Mouse (Mus musculus): ENCODE measurements at regions not wholly inside any gene's neighbourhood (a gene's known extent, or its start where the extent isn't known, plus 50 kb on each side); places are given as distances from the start of the nearest gene placed in this dataset.

- no peak for DNase-seq (ENCODE audit: low spot score)
Observed at GRCm38 (mm10) chr5:75828332-75828731, 149.9 kb downstream of the Kdr start.

GRCm38 (mm10) chr5:75826283-75827098, 151.8 kb downstream of the Kdr start:
- no peak for DNase-seq (ENCODE audit: low spot score)

- no peak for DNase-seq (ENCODE audit: low spot score)
Observed at GRCm38 (mm10) chr5:75825576-75825975, 152.7 kb downstream of the Kdr start.

- no peak for DNase-seq (ENCODE audit: low spot score)
Observed at GRCm38 (mm10) chr5:75824660-75825059, 153.6 kb downstream of the Kdr start.

GRCm38 (mm10) chr5:75823646-75824045, 154.6 kb downstream of the Kdr start:
- DNase-seq (ENCODE audit: low spot score) = no peak

- no peak for DNase-seq (ENCODE audit: low spot score)
Observed at GRCm38 (mm10) chr5:75817396-75817795, 160.9 kb downstream of the Kdr start.

GRCm38 (mm10) chr5:75814393-75814984, 163.8 kb downstream of the Kdr start:
- no peak for DNase-seq (ENCODE audit: low spot score)

DNA sequence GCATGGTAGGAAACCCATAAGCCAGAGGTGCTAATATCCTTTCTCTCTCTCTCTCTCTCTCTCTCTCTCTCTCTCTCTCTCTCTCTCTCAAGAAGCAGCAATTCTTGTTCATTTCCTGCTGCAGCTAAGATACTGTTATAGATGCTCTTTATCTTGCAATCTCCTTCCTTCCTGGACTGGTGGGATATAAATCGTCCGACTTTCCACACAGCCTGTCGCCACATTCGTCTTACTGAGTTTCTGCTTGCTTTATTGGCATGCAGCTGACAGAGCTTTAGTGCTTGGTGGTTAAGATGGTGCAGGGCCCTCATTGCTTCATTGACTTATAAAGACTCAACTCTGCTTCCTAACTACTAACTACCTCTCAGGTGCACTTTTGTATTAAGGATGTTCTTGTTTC, 165.6 kb downstream of the Kdr start:
- no peak for DNase-seq (ENCODE audit: low spot score)

- DNase-seq (ENCODE audit: low spot score) = no peak
Observed at GRCm38 (mm10) chr5:75808551-75809332, 169.5 kb downstream of the Kdr start.

- DNase-seq (ENCODE audit: low spot score) = no peak
Observed at GRCm38 (mm10) chr5:75805011-75805410, 173.2 kb downstream of the Kdr start.

DNA sequence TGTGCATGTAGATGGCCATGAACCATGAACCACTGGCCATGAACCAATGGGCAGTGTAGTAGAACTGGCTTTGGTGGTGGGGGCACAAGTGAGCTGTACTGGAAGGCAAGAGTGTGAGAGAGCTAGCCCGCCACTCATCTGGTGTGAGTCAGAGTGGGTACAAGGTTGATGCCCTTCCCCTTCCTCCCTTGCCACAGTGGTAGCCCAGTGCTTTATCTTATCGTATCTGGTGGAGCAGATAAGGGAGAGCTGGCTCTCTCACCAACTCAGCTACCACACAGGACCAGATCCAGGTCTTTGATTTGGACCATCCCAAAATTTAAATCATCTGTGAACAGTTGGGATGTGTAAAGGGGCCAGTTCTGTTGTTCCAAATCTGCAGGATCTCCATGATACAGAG, 173.9 kb downstream of the Kdr start:
- DNase-seq (ENCODE audit: low spot score) = no peak

- no peak for DNase-seq (ENCODE audit: low spot score)
Observed at GRCm38 (mm10) chr5:75803012-75803411, 175.2 kb downstream of the Kdr start.

DNA sequence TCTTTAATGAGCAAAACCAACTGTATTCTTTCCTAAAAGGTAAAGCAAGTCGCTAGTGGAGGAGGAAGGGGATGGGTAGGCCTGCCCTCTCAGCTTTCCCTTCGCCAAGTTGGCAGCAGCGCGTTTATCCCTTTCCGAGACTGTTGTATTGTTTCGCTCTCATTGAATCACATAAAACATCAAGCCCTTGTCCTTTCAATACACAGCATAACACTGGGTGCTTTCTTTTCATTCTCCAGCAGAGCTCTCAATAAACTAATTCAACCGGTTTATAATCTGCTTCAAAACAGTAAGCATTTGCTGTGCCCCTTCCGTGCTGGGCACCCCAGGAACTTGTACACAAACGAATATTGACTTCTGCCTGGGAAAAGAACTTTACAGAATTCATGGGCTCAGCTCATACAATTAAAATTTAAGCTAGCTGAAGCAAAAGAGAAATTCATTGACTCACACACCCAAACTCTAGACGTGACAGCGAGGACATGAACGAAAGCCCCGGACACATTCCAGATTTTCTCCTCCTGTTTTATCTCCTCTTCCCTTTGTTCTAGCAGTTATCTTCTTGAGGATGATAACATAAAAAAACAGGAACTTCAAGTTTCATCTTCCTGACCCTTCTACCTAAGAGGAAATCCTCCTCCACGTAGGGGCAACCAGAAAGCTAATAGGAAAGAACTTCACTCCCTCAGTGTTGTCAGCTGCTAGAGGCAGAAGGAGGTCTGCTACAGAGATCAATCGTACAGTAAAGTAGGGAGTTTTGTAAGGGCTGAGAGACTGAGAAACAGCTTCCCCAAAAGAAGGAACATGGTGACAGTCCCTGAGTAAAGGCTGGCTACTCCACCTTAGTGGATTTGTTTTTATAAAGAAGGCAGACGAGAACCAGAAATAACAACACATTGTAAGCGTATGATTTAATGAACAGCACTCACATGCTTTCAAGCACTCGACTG, 177.9 kb downstream of the Kdr start:
- DNase-seq (ENCODE audit: low spot score) = no peak

DNA sequence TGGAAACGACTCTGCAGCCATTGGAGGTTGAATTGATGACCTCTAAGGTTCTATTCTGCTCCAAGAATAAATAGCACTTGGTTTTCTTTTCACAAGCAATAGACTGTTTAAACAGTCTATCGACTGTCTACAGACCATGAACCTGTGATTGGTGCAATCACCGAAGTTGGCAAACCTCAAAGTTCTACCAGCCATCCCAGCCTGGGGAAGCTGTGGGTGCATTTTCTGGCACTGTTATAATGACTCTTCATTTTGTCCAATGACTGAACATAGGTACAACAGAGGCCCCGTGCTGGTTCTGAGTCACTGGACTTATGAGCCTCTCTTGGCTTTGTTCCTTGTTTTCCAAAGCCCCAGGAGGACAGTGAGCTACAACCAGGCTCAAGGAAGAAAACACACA, 178.6 kb downstream of the Kdr start:
- no peak for DNase-seq (ENCODE audit: low spot score)

DNA sequence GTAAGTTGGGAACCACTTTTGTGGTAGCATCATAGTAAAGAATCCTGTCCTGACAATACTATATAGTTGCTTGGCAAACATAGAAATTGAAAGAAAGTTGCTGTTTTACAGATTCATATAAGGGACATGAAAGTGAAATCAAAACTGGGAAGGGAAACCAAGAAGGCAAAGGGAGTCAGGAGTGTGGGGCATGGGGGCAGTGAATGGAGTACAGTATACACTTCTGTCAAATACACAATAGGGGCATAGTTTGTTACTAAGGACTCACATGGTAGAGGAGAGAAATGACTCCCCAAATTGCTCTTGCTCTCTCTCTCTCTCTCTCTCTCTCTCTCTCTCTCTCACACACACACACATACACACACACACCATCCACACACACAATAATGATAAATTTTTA, 185.1 kb downstream of the Kdr start:
- DNase-seq (ENCODE audit: low spot score) = no peak

DNA sequence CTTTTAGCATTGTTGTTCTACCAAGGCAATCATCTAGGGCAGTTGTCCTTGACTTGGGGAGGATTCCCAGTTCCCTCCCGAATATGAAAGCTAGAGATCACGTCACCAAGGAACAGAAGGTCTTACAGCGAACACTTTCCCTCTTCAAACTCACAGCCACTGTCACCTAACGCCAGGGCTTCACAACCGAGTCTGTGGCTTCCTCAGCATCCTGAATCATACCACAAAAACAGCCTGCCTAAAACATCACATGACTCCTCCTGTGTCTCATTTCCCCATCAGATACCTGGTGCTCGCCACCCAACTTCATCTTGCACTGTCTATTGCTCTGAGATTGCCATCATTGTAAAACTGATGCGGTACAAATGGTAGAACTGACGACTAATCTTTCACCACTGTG, 186.5 kb downstream of the Kdr start:
- no peak for DNase-seq (ENCODE audit: low spot score)

GRCm38 (mm10) chr5:75788087-75788486, 190.2 kb downstream of the Kdr start:
- DNase-seq (ENCODE audit: low spot score) = no peak

GRCm38 (mm10) chr5:75786196-75786595, 192.1 kb downstream of the Kdr start:
- DNase-seq (ENCODE audit: low spot score) = no peak

DNA sequence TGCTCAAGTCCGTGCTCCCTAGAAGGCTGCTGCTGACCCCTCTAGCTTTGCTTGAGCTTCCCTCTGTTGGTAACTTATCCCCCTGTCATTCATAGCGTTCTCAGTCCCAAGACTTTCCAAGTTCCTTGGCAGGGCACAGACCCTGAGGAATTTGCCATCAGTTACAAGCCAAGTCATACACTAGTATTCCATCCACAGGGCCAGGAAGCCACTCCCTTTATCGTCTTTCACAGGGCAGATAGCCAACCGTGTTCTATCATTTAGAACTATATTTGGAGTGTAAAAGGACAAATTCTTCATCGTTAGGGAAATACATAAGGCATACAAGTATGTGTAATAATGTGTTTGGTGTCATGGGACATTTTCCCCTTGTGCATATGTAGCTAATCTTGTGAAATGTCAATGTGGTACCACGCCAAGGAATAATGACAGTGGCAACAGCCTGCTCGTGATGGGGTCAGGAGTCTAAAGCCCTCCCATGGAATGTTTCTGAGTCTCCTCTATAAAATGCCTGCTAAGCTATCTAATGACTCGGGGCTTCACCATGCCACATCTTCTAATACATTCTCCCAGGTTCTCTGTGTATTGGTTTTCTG, 193.2 kb downstream of the Kdr start:
- no peak for DNase-seq (ENCODE audit: low spot score)

DNA sequence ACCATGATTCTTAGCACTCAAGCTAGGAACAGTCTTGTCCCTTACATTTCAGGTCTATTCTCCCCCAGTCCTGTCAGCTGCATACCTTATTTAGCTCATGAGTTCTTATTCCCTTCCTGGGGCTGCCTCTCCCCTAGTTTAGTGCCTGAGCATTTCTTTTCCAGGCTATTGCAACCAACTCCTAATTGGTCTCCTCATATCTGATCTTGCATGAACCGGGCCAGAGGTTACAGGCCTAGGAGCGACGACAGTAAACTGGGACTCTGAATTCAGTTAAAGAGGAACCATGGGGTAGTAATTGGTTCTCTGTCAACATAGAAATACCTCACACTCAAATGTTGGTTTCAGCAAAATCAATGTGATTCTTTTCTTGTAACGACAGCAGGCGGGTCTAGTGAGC, 195.9 kb downstream of the Kit start:
- DNase-seq (ENCODE audit: low spot score) = no peak

- no peak for DNase-seq (ENCODE audit: low spot score)
Observed at GRCm38 (mm10) chr5:75767213-75767612, 192.5 kb downstream of the Kit start.

- no peak for DNase-seq (ENCODE audit: low spot score)
Observed at GRCm38 (mm10) chr5:75762374-75762773, 187.7 kb downstream of the Kit start.

All from MN1 (cell line).